Mouse (Mus musculus) lung, adult 18-20 months (tissue): ENCODE results near the gene Acbd5.
"Not testable (repeated sequence)": the region's sequence is repeated elsewhere in the genome, so short reads cannot be mapped to it uniquely, and the experiment has no call there.

Source experiments
- DNase-seq, 2 experiments: peaks; one replicate each; pipeline ENCODE4 v3.0.0; 2022; ENCODE audit warnings: mixed read lengths in 2 of 2

Gene Acbd5

DNA sequence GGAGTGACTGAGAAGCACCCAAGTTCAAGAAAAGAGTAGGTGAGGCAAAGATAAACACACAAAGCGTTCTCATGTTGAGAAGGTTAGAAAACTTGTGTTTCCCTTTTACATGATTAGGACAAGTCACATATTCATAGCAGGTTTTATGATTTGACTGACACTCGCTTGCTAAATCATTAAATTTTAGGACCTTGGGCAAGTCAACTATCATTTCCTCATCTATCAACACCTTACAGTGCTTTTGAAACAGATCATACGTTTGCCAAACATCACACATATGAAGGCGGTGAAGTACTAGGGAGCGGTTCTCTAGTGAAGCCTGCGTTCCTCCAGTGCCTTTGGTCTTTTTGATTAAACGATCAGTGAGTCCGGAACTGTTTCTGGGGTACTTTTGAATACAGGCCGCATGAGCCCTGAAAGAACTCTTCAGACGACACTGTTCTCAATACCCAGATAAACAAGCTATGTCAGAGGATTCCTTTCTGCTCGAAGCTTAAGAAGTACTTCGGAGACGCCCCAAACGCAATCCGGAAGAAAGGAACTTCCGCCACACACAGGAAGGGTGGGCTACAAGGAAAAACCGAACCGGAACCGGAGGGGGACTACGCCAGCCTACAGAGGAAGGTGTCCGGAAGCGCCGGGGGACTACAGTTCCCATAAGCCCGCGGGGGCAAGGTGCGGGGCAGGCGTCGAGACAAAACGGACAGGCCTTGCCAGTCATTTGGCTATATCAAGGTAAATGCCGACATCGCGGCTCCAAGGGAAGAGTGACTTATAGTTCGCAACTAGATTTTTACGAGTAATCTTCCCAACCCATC lies at the start of gene Acbd5:
Gene Acbd5 (plus strand): TSS at position 616 of the 818 bp plus-strand sequence.
- peak; percentile 97 to 98 for DNase-seq

DNA sequence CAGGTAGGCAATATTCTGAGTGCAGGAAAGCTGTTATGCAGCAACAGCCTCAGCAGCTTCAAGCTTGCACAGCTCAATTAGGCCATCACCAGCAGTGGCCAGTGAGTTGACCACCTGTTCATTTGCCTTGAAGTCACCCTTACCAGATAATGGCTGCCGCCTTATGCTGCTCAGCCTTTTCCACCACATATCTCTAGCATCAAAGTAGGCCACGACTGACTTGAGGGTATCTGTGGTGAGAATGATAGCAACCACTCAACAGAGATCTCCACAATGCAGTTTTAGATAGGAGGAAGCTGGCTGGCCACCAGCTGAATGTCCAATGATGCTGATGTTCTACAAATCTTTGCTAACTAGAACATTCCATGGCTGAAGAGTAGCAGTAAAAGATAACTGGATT lies 48.8 kb upstream of the Acbd5 start:
- DNase-seq = no peak

DNA sequence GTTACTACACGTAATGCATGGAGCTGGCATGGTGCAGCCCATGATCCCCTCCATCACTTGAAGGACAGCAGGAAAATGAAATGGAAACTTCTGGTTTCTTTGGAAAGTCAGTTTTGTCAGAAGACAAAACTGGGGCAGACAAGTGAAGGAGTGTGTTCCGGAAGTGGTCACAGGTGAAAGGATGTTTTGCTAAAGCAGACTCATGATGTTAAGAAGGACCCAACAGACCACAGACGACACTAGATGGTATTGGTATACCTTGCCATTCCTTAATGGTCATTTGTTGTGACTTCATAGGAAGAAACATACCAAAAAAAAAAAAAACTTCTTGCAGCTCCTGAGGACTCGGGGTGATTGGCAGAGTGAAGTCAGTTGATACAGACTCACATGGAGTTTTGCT lies 46.6 kb upstream of the Acbd5 start:
- no peak for DNase-seq

DNA sequence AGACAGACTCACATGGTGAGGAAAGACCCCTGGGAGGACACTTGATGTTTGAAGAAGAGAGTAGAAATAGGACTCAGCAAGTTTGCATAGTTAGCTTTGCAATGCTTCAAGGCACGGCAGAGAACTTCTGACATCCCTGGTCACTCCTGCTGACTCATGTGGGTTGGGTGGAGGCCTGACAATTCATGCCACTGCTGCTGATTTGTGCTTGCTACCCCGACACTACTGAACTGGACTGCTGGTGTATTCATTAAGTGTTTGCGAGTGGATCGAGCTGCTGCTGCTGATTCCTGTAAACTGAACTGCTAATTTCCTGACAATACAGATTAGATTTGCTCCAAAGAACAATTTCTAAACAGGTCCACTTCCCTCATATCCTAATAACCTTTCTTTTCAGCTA lies 46.2 kb upstream of the Acbd5 start:
- DNase-seq = peak; percentile 49 to 67

DNA sequence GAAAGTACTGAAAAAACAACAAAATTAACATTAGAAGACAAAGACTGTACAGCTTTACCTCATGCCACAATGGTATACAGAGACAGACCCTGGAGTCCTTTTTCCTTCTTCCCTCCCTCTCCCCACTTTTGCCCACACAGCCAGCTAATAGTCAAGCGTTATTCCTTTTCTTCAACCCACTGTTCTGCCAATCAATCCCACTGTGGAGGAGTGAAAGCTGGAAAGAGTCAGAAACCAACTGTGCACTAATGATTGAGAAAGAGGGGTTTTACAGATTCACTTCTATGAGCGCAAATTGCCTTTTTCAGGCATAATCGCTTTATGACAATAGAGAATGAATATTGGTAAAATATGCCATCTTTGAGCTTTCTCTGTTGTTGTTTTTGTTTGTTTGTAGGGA lies 44.9 kb upstream of the Acbd5 start:
- DNase-seq = no peak

DNA sequence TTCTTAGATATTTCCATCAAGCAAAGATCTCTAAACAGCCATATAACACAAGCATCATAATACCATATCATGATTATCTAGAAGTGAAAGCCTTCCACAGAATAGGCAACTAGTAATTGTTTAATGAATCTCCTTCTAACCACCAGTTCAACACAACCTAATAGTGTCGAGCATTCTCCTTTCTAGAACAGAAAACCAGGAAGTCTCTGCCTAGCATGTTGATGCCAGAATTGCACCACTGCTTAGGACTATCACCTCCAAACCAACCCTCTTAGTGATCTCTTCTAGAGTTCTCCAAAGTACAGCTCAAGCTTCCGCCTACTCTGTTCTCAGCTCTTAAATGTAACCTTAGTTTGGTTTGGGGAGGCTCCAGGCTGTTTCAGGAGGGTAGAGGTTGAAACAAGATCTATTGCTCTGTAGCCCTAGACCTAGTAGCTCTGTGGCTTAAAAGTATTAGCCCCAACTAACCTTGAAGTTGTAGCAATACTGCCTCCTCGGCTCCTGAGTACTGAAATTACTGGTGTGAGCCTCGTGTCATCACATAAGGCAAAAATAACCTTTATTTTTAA lies 44.2 kb upstream of the Acbd5 start:
- no peak for DNase-seq

DNA sequence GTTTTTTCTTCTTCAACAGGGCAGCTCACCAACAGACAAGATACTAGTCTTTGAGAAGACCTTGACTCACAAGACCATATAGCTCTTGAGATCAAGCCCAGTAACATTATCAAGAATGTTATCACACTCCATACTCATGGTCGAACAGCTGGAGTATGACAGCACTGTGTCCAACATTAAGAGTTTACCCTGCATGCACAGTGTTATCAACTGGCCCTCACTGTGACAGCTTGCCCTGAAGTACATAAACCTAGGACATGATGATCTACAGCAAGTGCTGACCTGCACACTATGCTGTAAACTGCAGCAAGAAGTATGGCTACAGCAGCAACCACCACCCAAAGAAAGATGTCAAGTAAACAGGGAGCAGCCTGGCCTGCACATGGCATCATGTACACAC lies 41.6 kb upstream of the Acbd5 start:
- no peak for DNase-seq

DNA sequence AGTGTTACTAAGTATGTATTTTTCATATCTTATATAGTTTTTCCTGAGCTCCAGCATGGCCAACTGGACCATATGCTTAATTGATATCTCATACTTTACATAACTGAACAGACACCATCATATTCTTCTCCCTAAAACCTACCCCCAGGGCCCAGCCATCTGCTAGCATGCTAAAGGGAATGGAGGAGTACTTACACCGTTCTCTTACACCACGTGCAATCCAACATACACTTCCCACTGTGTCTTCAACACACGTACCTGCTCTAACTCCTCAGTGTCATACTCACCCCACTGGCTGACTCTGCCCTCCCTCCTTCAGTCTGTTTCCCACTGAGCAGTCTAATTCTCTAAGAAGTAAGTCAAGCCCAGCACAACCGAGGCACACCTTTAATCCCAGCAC lies 39.1 kb upstream of the Acbd5 start:
- no peak for DNase-seq

DNA sequence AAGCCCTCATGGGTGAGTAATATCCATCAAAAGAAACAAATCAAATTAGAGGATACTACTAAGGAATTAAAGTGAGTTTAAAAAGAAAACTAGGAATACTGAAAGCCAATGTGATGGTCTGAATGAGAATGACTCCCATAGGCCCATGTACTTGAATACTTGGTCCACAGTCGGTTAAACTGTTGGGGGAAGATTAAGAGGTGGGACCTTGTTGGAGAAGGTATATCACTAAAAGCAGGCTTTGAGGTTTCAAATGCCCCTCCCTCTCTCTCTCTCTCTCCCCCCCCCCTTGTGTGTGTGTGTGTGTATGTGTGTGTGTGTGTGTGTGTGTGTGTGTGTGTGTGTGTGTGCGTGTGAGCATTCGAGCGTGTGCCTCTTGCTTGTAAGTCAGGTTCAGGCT lies 37.3 kb upstream of the Acbd5 start:
- DNase-seq = no peak

DNA sequence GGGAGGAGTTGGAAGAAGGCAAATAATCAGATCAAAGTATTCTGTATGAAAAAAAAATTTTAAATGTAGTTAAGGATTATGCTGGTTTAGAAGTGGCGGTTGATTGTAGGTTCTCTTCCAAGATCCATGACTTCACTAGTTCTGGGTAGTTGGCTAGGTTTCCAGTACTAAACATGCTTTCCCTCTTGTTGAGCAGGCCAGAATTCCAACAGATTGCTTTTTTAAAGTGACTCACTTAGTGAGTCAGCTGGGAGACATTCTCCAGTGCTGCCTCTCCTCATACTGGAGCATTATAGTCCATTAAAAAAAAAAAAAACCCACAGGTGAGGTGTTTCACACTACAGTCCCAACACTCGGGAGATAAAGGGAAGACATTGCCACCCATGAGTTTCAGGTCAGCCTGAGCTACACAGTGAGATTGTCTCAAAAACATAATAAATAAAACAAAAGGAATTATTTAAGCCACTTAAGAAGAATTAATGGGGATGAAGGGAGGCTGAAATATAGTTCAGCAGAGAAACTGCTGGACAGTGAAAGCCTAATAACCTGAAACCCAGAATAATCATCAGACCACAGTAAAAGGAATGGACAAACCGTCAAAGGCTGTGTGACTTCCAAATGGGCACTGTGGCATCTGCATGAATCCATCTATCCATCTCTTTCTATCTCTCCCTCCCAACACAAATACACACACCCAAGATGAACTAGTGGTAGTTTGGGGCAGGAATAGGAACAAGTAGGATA lies 33.1 kb upstream of the Acbd5 start:
- peak in 1 of 2 experiments; percentile 39 for DNase-seq

DNA sequence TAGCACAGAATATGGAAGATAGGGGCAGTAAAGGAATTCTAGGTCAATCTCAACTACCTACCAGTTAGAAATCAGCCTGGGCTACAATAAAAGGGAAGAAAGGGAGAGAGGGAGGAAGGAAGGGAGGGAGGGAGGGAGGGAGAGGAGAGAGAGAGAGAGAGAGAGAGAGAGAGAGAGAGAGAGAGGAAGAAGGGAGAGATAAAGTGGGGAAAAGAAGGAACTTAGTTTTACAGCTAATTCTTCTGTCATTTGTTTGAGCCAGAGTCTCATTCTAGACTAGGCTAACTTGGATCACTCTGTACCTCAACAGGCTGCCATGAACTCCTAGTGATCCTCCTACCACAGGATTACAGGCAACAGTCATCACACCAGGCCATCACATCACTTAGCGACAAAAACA lies 32.5 kb upstream of the Acbd5 start:
- no peak for DNase-seq

DNA sequence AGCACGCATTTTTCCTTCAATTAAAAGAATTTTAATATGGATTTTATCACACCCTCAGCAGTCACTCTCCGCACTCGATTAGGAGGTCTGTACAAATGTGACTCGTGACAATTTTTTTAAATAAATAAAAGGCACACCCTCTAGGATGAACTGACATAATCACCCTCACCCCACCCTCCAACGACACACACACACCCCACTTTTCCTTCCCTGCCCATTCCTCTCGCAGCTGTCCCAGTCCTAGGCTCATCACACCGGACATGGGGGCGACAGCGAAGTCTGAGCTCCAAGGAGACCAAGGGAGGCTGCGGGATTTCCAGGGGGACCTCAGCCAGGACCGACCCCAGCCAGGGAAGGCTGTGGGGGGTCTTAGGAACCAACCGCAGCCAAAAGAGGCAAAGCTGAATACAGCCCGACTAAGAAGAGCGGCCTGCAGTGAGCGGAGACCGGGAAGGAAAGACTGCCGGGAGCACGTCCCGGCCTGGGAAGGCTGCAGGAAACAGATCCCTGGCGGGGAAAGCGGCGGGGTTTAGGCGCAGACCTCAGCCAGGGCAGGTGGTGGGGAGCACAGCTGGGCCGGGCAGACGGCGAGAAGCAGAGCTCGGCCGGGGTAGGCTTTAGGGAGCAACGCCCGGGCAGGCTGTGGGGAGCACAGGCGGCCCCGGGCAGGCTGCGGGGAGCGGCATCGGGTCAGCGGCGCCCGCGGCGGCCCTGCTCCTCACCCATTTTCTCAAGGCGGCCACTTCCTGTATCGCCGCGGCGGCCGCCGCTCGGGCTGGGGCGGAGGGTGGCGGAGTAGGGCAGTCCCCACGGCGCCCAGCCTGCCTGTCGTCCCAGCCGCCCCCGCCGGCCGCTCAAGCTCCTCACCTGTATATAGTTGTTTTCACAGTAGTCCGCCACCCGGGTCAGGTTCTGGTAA lies 28.6 kb upstream of the Acbd5 start:
- DNase-seq = peak; percentile 56 to 67

DNA sequence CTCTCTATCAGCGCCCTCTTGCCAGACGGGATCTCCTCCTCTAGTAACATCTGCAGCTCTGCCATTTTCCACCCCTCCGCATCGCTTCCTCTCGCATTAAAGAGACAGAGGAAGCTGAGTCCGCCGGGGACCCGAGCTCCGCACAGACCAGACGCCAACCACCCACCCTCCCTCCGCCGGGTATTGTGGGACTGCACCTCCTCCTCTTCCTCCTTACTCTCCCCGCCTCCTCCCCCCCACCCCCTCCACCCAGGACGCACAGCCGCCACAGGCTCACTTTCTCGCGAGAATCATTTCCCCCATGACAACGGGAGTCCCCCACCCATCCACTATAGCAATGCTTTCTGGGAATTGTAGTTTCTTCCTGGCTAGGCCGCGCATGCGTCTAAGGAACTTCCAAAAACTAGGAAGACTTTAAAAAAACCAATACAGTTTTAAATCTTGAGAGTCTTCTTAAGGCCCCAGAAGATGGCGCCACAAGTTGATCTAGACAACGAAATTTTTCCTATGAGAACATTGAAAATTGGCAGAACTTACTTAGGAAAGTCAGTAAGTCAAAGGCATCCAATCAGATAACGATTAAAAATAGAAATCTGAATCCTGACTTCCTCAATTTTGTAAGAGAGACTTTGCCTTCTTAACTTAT lies 27.8 kb upstream of the Acbd5 start, which contains the start of gene Abi1:
Gene Abi1 (minus strand): TSS at position 241 of the 646 bp plus-strand sequence.
- peak; percentile 95 to 96 for DNase-seq

DNA sequence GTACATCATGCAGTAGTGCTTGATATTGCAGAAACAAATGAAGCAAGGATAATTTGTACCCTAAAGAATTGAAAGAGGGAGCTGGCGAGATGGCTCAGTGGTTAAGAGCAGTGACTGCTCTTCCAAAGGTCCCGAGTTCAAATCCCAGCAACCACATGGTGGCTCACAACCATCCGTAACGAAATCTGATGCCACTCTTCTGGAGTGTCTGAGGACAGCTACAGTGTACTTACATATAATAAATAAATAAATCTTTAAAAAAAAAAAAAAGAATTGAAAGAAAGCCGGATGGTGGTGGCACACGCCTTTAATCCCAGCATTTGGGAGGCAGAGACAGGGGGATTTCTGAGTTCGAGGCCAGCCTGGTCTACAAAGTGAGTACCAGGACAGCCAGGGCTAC lies 27.3 kb upstream of the Acbd5 start:
- DNase-seq = not testable (repeated sequence)

DNA sequence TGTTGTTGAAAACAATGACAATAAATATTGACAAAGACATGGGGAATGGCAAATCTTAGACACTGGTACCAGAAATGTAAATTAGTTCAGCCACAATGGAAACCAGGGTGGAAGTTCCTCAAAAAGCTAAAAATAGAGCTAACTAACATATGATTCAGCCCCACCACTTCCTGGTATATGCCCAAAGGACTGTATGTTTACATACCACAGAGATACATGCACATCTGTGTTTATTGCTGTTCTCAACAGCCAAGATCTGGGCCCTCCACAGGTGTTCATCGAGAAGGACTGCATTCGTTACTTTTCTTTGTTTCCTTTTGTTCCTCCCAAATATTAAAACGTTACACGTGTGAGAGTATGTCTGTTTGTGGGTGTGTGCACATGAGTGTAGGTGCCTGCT lies 26.5 kb upstream of the Acbd5 start:
- no peak for DNase-seq

DNA sequence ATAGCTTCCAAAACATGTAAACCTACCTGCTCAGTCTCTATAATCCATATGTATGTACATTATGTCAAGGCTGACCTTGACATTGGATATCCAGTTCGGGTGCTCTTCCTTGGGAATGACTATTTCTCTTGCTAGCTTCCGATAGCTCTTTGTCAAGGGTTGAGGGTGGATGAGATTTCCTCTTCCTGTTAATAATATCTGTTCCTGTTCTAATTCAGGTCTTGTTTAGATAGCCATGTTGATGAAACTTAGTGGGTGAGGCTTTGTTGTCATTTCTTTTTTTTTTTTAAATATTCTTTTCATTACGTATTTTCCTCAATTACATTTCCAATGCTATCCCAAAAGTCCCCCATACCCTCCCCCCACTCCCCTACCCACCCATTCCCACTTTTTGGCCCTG lies 25.8 kb upstream of the Acbd5 start:
- no peak for DNase-seq

DNA sequence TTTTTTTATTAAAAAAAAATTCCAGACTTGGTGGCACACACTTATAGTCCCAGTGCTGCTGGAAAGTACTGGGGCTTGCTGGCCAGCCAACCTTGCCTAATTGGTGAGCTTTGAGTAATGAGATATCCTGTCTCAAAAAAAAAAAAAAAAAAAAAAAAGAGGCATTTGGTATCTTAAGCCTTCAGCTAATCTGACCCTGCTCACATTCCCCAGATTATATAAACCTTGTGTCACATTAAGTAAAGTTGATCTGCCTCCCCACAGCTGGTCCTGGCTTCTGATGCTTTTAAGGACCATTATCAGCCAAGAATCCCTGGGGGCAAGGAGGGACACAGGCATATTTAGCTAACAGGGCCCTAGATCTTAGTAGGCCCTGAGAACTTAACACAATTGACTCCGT lies 22.3 kb upstream of the Acbd5 start:
- no peak for DNase-seq

DNA sequence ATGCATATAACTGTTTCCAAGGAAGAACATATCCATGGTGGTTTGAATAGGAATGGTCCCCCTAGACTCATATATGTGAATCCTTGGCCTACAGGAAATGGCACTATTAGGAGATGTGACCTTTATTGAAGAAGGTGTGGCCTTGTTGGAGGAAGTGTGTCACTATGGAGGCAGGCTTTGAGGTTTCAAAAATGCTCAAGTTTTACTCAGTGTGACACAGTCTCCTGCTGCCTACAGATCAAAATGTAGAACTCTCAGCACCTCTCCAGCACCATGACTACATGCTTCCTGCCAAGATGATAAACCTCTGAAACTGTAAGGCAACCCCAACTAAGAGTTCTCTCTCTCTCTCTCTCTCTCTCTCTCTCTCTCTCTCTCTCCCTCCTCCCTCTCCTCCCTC lies 20.0 kb upstream of the Acbd5 start:
- DNase-seq = no peak

DNA sequence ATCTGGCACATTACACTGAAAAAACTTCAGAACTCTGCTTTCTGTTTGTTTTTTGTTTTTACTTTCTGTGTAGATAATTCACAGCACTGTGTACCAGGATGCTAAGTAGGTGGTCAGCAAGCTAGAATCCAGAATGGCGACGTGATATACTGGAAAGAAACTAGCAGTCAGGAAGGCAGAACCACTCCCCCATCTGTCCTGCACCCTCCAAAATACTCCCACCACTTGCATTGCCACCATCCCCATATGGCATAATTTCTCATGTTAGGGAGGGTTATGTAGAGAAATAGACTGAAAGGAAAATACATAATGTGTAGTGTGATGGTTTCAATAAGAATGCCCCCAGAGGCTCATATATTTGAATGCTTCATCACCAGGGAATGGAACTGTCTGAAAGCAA lies 16.1 kb upstream of the Acbd5 start:
- DNase-seq = no peak

DNA sequence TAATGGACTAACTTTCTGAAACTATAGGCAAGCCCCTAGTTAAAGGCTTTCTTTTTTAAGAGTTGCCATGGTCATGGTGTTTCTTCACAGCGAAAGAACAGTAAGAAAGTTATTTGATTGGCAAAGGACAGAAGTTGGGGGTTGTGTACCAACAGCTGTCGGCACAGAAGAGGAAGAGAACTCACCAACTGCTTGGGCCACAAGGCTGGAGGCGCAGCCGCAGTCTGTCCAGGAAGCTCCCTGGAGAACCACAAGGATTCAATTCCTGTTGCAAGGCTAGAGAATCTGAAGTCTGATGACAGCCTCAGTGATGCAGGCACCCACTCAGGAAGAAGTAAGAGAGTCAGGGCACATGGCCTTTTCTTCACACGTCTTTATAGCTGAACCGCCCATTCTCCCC lies 15.4 kb upstream of the Acbd5 start:
- peak; percentile 33 to 47 for DNase-seq

DNA sequence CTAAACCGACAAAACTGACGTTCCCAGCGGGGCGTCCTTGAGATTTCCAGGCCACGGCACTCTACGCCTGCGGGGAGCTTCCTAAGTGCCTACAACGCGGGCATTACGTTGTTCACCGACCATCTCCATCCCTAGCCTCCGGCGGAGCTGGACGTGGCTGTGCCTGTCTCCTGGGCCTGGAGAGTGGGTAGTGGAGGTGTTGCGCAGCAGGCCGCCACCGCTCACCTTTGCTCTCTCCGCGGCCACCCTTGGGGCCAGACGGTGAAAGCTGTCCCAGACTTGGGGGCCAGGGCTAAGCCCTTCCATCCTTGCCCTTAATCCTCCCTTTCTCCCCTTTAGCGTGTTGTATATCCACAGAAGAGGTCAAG lies 387 bp downstream of the Acbd5 start:
- DNase-seq = no peak
